29 mouse cellular contexts compared by ENCODE assay signal in the genomic region with DNA sequence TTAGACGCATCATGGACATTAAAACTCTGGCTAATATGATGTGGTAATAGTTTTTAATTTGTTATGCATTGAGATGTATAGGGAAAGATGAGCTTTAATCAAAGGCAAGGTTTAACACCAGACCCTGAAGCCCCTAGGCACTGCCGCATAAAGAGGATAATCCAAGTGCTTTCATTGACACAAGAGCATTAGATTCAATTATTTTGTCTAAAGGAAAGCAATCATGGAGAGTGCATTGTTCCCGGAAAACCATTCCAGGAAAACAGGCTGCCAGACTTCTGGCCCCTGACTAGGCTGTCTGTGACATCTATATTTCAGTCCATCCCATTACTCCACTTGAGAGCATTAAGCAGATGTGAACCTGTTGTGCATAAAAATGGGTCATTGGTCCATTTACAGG.
DNase-seq lines count a peak whose midpoint lies in the region; ATAC-seq lines count a peak whose summit lies in the region.
"Had no signal": no experiment of that assay in that cellular context is flagged by ENCODE, and none has a peak within 500 bp of the region (broad histone marks: within the 10 kb centered on the region; RNA-seq: fewer than 3 reads in every experiment).

No protein-coding gene starts in this region.

- H3K27me3 ChIP-seq in hindbrain, embryonic 11.5 days (ENCODE audit: control insufficient read depth, insufficient read depth, low read length), result no peaks in the 10 kb centered on the region
- H3K27me3 ChIP-seq in hindbrain, embryonic 16.5 days (replicated peaks; ENCODE audit: control insufficient read depth, insufficient read depth, low read length), result no peaks in the 10 kb centered on the region
- H3K27me3 ChIP-seq in midbrain, embryonic 15.5 days (replicated peaks), result no peaks in the 10 kb centered on the region
- H3K27me3 ChIP-seq: CH12.LX; embryonic facial prominence, embryonic 15.5 days; heart, embryonic 15.5 days; limb, embryonic 12.5 days; stomach, embryonic 15.5 days had no signal

- H3K4me2 ChIP-seq in hindbrain, embryonic 11.5 days (replicated peaks; ENCODE audit: low read depth, low read length), result no peak overlapping the region
- H3K4me2 ChIP-seq in hindbrain, embryonic 16.5 days (ENCODE audit: low read length), result no peak overlapping the region
- H3K4me2 ChIP-seq in midbrain, embryonic 15.5 days, result no peak overlapping the region
- H3K4me2 ChIP-seq: embryonic facial prominence, embryonic 15.5 days; heart, embryonic 15.5 days; limb, embryonic 12.5 days; liver, embryonic 11.5 days; stomach, embryonic 15.5 days had no signal

- no peak overlapping the region for H3K9ac ChIP-seq in hindbrain, embryonic 11.5 days (ENCODE audit: low read depth, low read length)
- no peak overlapping the region for H3K9ac ChIP-seq in hindbrain, embryonic 16.5 days (ENCODE audit: low read depth, low read length)
- H3K9ac ChIP-seq in midbrain, embryonic 15.5 days, result no peak overlapping the region
- H3K9ac ChIP-seq: embryonic facial prominence, embryonic 15.5 days; heart, embryonic 15.5 days; limb, embryonic 12.5 days; liver, postnatal 0 days; stomach, embryonic 15.5 days had no signal

- peak; percentile 6 for DNase-seq in hindbrain, embryonic 11.5 days (ENCODE audit: low spot score)
- peak; percentile 41 for DNase-seq in MN1 (ENCODE audit: low spot score)
- peak; percentile 2 for DNase-seq in embryo, embryonic 10.5 days (ENCODE audit: low spot score)
- no peak for DNase-seq in kidney, adult 9 months
- DNase-seq in urinary bladder, postnatal 10 days (ENCODE audit: low spot score), result no peak
- DNase-seq: adrenal gland, adult 8-10 months; B cell, adult 2 months; cerebellum, adult 18-20 months; cerebellum, postnatal 14 days; gastrocnemius, adult 2 months; heart, postnatal 4 days; kidney, adult 8-10 months; kidney, postnatal 25 days; layer of hippocampus, postnatal 36 days; liver, postnatal 0 days; right cerebral cortex, postnatal 4 days; thymus, postnatal 25 days had no signal

- no peaks in the 10 kb centered on the region for H3K4me1 ChIP-seq in hindbrain, embryonic 11.5 days (replicated peaks; ENCODE audit: control insufficient read depth, insufficient read depth, low read length)
- H3K4me1 ChIP-seq in hindbrain, embryonic 16.5 days (ENCODE audit: control insufficient read depth, insufficient read depth, low read depth, low read length), result no peaks in the 10 kb centered on the region
- no peaks in the 10 kb centered on the region for H3K4me1 ChIP-seq in midbrain, embryonic 15.5 days
- H3K4me1 ChIP-seq: embryonic facial prominence, embryonic 15.5 days; heart, embryonic 15.5 days; limb, embryonic 12.5 days; stomach, embryonic 15.5 days had no signal

- peak; percentile 64 for ATAC-seq in hindbrain, embryonic 11.5 days (ENCODE audit: low FRiP score)
- ATAC-seq in hindbrain, embryonic 16.5 days, result no peak
- ATAC-seq in midbrain, embryonic 15.5 days (replicated peaks), result 0 out of 2 replicates have a peak, but pooled peaks have one; percentile 33
- ATAC-seq: liver, postnatal 0 days; lung, postnatal 0 days had no signal

- H3K9me3 ChIP-seq in hindbrain, embryonic 11.5 days (ENCODE audit: control insufficient read depth, low read length), result no peaks in the 10 kb centered on the region
- no peaks in the 10 kb centered on the region for H3K9me3 ChIP-seq in hindbrain, embryonic 16.5 days (ENCODE audit: control insufficient read depth, low read length)
- no peaks in the 10 kb centered on the region for H3K9me3 ChIP-seq in midbrain, embryonic 15.5 days
- H3K9me3 ChIP-seq: embryonic facial prominence, embryonic 15.5 days; heart, embryonic 15.5 days; limb, embryonic 12.5 days; stomach, embryonic 15.5 days had no signal

- H3K27ac ChIP-seq in hindbrain, embryonic 11.5 days (ENCODE audit: low read depth, low read length), result no peak overlapping the region
- no peak overlapping the region for H3K27ac ChIP-seq in hindbrain, embryonic 16.5 days (ENCODE audit: low read depth, low read length)
- H3K27ac ChIP-seq in midbrain, embryonic 15.5 days, result no peak overlapping the region
- H3K27ac ChIP-seq: embryonic facial prominence, embryonic 15.5 days; gastrocnemius, adult 2 months; heart, embryonic 15.5 days; layer of hippocampus, adult 2 months; limb, embryonic 12.5 days; macrophage; stomach, embryonic 15.5 days had no signal

- H3K36me3 ChIP-seq in hindbrain, embryonic 11.5 days (ENCODE audit: control insufficient read depth, insufficient read depth, low read length), result no peaks in the 10 kb centered on the region
- no peaks in the 10 kb centered on the region for H3K36me3 ChIP-seq in hindbrain, embryonic 16.5 days (ENCODE audit: control insufficient read depth, insufficient read depth, low read length)
- H3K36me3 ChIP-seq in midbrain, embryonic 15.5 days (replicated peaks), result no peaks in the 10 kb centered on the region
- H3K36me3 ChIP-seq: embryonic facial prominence, embryonic 15.5 days; G1E; heart, embryonic 15.5 days; limb, embryonic 12.5 days; stomach, embryonic 15.5 days had no signal

- no peak overlapping the region for H3K4me3 ChIP-seq in hindbrain, embryonic 11.5 days (ENCODE audit: low read depth, low read length)
- H3K4me3 ChIP-seq in hindbrain, embryonic 16.5 days (ENCODE audit: low read length), result no peak overlapping the region
- no peak overlapping the region for H3K4me3 ChIP-seq in midbrain, embryonic 15.5 days
- H3K4me3 ChIP-seq: embryonic facial prominence, embryonic 15.5 days; gastrocnemius, adult 2 months; heart, embryonic 15.5 days; layer of hippocampus, adult 2 months; limb, embryonic 12.5 days; stomach, embryonic 15.5 days had no signal

- WGBS in hindbrain, embryonic 11.5 days, result 58% methylated on average over 3 of the region's 3 CpGs
- 39% methylated on average over 3 of the region's 3 CpGs for WGBS in hindbrain, embryonic 16.5 days
- 21% methylated on average over 3 of the region's 3 CpGs for WGBS in midbrain, embryonic 15.5 days

Comparison
In these comparisons a context has a peak if more than half of its experiments do, and no peak if none do; other contexts are left out.
1. DNase-seq: peak in hindbrain, embryonic 11.5 days (single experiment), MN1 (single experiment) and embryo, embryonic 10.5 days (single experiment); none in kidney, adult 9 months (single experiment) and urinary bladder, postnatal 10 days (single experiment).